Mouse (Mus musculus): ENCODE measurements around the gene Mettl22. TPM values are rescaled to one million over a fixed set of nuclear protein-coding genes. Genes with fewer than 3 reads are reported as not detected.

Mettl22 gene
- total RNA-seq, 1 experiment: 15.5 TPM

GRCm38 (mm10) chr16:8494268-8494667, 23.7 kb downstream of the Mettl22 start:
- H3K9ac ChIP-seq (ENCODE audit: insufficient read depth, low read depth, low read length, poor library complexity, severe bottlenecking): no peak overlapping the region
- H3K36me3 ChIP-seq (ENCODE audit: control insufficient read depth, insufficient read depth, low read length, poor library complexity, severe bottlenecking): peaks cover 4% of the 10 kb centered on the region; the same call in 1 of the 2 replicates
- H3K27ac ChIP-seq (ENCODE audit: insufficient read depth, low read depth, low read length, poor library complexity, severe bottlenecking): no peak overlapping the region
- H3K4me1 ChIP-seq (ENCODE audit: control insufficient read depth in 2 of 2, insufficient read depth in 2 of 2, low read length in 2 of 2, poor library complexity in 1 of 2): peaks cover 0 to 3% of the 10 kb centered on the region in 2 experiments; a peak in 2 of 4 replicates
- H3K4me3 ChIP-seq (ENCODE audit: insufficient read depth in 1 of 2, low read depth in 1 of 2, low read length in 2 of 2, poor library complexity in 1 of 2, severe bottlenecking in 1 of 2): no peak overlapping the region
- H3K9me3 ChIP-seq (ENCODE audit: control insufficient read depth, insufficient read depth, low read depth, low read length): no peaks in the 10 kb centered on the region
- DNase-seq (ENCODE audit: low read depth, low spot score): peak; percentile 70
- TF ChIP-seq ZC3H11A (IDR thresholded peaks at IDR 0.05; ENCODE audit: borderline replicate concordance, low read depth, low read length) (peak; percentile 94), HCFC1 (IDR thresholded peaks at IDR 0.05; ENCODE audit: borderline replicate concordance, insufficient read depth, low read length) (no peak), MAFK (IDR thresholded peaks at IDR 0.05; ENCODE audit: insufficient read depth, low read depth, low read length) (no peak)
- in situ Hi-C loops (cut with MboI; ENCODE audit: low sequenced_read_pairs in 2 of 2, unreplicated experiment in 2 of 2): loop anchor here (5.0 to 10.0 kb wide), 3 partner anchors 79 to 183 kb away; partner anchors contain the start of gene Carhsp1 (in 1 of the 2)

DNA sequence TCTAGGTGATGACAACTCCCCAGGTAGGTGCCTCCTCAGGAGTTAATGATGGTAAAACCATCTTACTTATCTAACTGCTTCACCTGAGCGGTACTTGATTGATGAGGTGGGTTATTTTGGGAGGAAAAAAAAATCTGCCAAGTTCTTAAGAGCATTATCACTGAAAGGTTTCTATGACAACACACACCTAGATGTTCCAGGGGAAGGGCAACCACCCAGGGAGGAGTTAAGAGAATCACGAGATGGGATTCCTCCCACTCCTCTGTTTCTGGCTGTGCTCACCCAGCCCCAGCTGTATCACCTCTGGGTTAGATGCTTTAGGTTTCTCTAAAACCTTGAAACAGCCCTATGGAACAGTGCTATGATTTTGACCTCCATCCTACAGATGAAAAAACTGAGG, 26.4 kb downstream of the Mettl22 start:
- in situ Hi-C loops (cut with MboI; ENCODE audit: low sequenced_read_pairs in 2 of 2, unreplicated experiment in 2 of 2): loop anchor here (10.0 kb wide), 2 partner anchors 82 to 178 kb away; partner anchors contain the start of gene Carhsp1 (in 1 of the 2)
- TF ChIP-seq ZNF384 (IDR thresholded peaks at IDR 0.05; ENCODE audit: low read depth, low read length) (no peak), CHD2 (IDR thresholded peaks at IDR 0.05; ENCODE audit: low read depth, low read length) (no peak), HCFC1 (IDR thresholded peaks at IDR 0.05; ENCODE audit: borderline replicate concordance, insufficient read depth, low read length) (no peak), MAFK (IDR thresholded peaks at IDR 0.05; ENCODE audit: insufficient read depth, low read depth, low read length) (no peak), ZC3H11A (IDR thresholded peaks at IDR 0.05; ENCODE audit: borderline replicate concordance, low read depth, low read length) (no peak)
- H3K4me3 ChIP-seq (ENCODE audit: insufficient read depth in 1 of 2, low read depth in 1 of 2, low read length in 2 of 2, poor library complexity in 1 of 2, severe bottlenecking in 1 of 2): no peak overlapping the region
- H3K4me1 ChIP-seq (ENCODE audit: control insufficient read depth in 2 of 2, insufficient read depth in 2 of 2, low read length in 2 of 2, poor library complexity in 1 of 2): peaks cover 0 to 3% of the 10 kb centered on the region in 2 experiments; a peak in 2 of 4 replicates
- no peaks in the 10 kb centered on the region for H3K36me3 ChIP-seq (ENCODE audit: control insufficient read depth, insufficient read depth, low read length, poor library complexity, severe bottlenecking)
- H3K9me3 ChIP-seq (ENCODE audit: control insufficient read depth, insufficient read depth, low read depth, low read length): 0 out of 2 replicates have a peak, but pooled peaks cover 2% of the 10 kb centered on the region
- DNase-seq (ENCODE audit: low read depth, low spot score): no peak
- no peak overlapping the region for H3K27ac ChIP-seq (ENCODE audit: insufficient read depth, low read depth, low read length, poor library complexity, severe bottlenecking)
- no peak overlapping the region for H3K9ac ChIP-seq (ENCODE audit: insufficient read depth, low read depth, low read length, poor library complexity, severe bottlenecking)

GRCm38 (mm10) chr16:8504271-8504670, 33.7 kb downstream of the Mettl22 start:
- in situ Hi-C loops (cut with MboI; ENCODE audit: low sequenced_read_pairs in 2 of 2, unreplicated experiment in 2 of 2): no loop called here
- Histone ChIP-seq H3K9ac (ENCODE audit: insufficient read depth, low read depth, low read length, poor library complexity, severe bottlenecking) (no peak overlapping the region), H3K9me3 (ENCODE audit: control insufficient read depth, insufficient read depth, low read depth, low read length) (0 out of 2 replicates have a peak, but pooled peaks cover 4% of the 10 kb centered on the region), H3K4me1 (ENCODE audit: control insufficient read depth in 2 of 2, insufficient read depth in 2 of 2, low read length in 2 of 2, poor library complexity in 1 of 2) (no peaks in the 10 kb centered on the region), H3K27ac (ENCODE audit: insufficient read depth, low read depth, low read length, poor library complexity, severe bottlenecking) (no peak overlapping the region), H3K4me3 (ENCODE audit: insufficient read depth in 1 of 2, low read depth in 1 of 2, low read length in 2 of 2, poor library complexity in 1 of 2, severe bottlenecking in 1 of 2) (no peak overlapping the region), H3K36me3 (ENCODE audit: control insufficient read depth, insufficient read depth, low read length, poor library complexity, severe bottlenecking) (no peaks in the 10 kb centered on the region)
- DNase-seq (ENCODE audit: low read depth, low spot score): no peak
- no peak for TF ChIP-seq MAFK (IDR thresholded peaks at IDR 0.05; ENCODE audit: insufficient read depth, low read depth, low read length)
- TF ChIP-seq CHD2 (IDR thresholded peaks at IDR 0.05; ENCODE audit: low read depth, low read length): no peak
- no peak for TF ChIP-seq HCFC1 (IDR thresholded peaks at IDR 0.05; ENCODE audit: borderline replicate concordance, insufficient read depth, low read length)
- TF ChIP-seq ZNF384 (IDR thresholded peaks at IDR 0.05; ENCODE audit: low read depth, low read length): no peak
- TF ChIP-seq ZC3H11A (IDR thresholded peaks at IDR 0.05; ENCODE audit: borderline replicate concordance, low read depth, low read length): no peak

DNA sequence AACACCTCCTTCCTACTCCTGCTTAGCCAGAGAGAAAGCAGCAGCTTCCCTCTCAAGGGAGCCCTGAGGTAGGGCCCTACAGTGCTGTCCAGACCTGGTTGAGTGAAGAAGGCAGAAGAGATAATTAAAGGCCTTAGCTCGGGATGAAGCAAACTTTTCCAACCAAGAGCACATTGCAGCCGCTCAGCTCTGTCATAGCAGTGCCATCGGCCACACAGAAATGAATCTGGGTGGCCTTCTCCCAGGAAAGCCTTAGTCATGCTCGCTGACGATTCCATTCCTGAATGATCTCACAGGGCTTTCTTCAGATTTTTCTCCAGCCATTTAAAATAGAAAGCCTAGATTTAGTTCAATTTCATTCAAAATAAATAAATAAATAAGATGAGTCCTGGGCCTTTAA, 39.3 kb downstream of the Mettl22 start:
- no peaks in the 10 kb centered on the region; a peak in 1 of 4 replicates for H3K4me1 ChIP-seq (ENCODE audit: control insufficient read depth in 2 of 2, insufficient read depth in 2 of 2, low read length in 2 of 2, poor library complexity in 1 of 2)
- no peak overlapping the region for H3K4me3 ChIP-seq (ENCODE audit: insufficient read depth in 1 of 2, low read depth in 1 of 2, low read length in 2 of 2, poor library complexity in 1 of 2, severe bottlenecking in 1 of 2)
- H3K36me3 ChIP-seq (ENCODE audit: control insufficient read depth, insufficient read depth, low read length, poor library complexity, severe bottlenecking): no peaks in the 10 kb centered on the region
- no peak for DNase-seq (ENCODE audit: low read depth, low spot score)
- H3K27ac ChIP-seq (ENCODE audit: insufficient read depth, low read depth, low read length, poor library complexity, severe bottlenecking): no peak overlapping the region
- no peak overlapping the region for H3K9ac ChIP-seq (ENCODE audit: insufficient read depth, low read depth, low read length, poor library complexity, severe bottlenecking)
- in situ Hi-C loops (cut with MboI; ENCODE audit: low sequenced_read_pairs in 2 of 2, unreplicated experiment in 2 of 2): no loop called here
- TF ChIP-seq MAFK (IDR thresholded peaks at IDR 0.05; ENCODE audit: insufficient read depth, low read depth, low read length) (no peak), ZC3H11A (IDR thresholded peaks at IDR 0.05; ENCODE audit: borderline replicate concordance, low read depth, low read length) (no peak), HCFC1 (IDR thresholded peaks at IDR 0.05; ENCODE audit: borderline replicate concordance, insufficient read depth, low read length) (no peak), CHD2 (IDR thresholded peaks at IDR 0.05; ENCODE audit: low read depth, low read length) (no peak), ZNF384 (IDR thresholded peaks at IDR 0.05; ENCODE audit: low read depth, low read length) (no peak)
- H3K9me3 ChIP-seq (ENCODE audit: control insufficient read depth, insufficient read depth, low read depth, low read length): no peaks in the 10 kb centered on the region
